In genomic region chr4:136811596-136811995, GRCm38 (mm10) we compare ENCODE assay signal across 15 mouse cellular contexts. TPM values are rescaled to one million over a fixed set of nuclear protein-coding genes. Genes with fewer than 3 reads are reported as not detected.
DNase-seq lines count a peak whose midpoint lies in the region; ATAC-seq and TF ChIP-seq lines count a peak whose summit lies in the region.
"Had no signal": no experiment of that assay in that cellular context is flagged by ENCODE, and none has a peak within 500 bp of the region (broad histone marks: within the 10 kb centered on the region; RNA-seq: fewer than 3 reads in every experiment).

No protein-coding gene starts in this region.

- peaks cover 91% of the 10 kb centered on the region for H3K4me1 ChIP-seq in forebrain, embryonic 10.5 days
- H3K4me1 ChIP-seq in forebrain, embryonic 16.5 days (replicated peaks; ENCODE audit: control insufficient read depth, insufficient read depth, low read length), result peaks cover 33% of the 10 kb centered on the region
- H3K4me1 ChIP-seq in intestine, embryonic 16.5 days (ENCODE audit: control insufficient read depth, insufficient read depth, low read length), result peaks cover 25% of the 10 kb centered on the region

- WGBS in forebrain, embryonic 10.5 days, result 13% methylated on average over 6 of the region's 6 CpGs
- 15% methylated on average over 6 of the region's 6 CpGs for whole genome bisulfite sequencing in forebrain, embryonic 16.5 days
- WGBS in intestine, embryonic 16.5 days, result 35% methylated on average over 6 of the region's 6 CpGs

- peak overlapping the region; percentile 79 for H3K27ac ChIP-seq in forebrain, embryonic 10.5 days
- H3K27ac ChIP-seq in forebrain, embryonic 16.5 days (ENCODE audit: low read length), result no peak overlapping the region
- H3K27ac ChIP-seq in layer of hippocampus, adult 2 months, result no peak overlapping the region
- no peak overlapping the region for H3K27ac ChIP-seq in intestine, embryonic 16.5 days (ENCODE audit: low read length)
- H3K27ac ChIP-seq: limb, embryonic 12.5 days; liver, embryonic 13.5 days; lung, embryonic 15.5 days had no signal

- no peak overlapping the region for H3K4me2 ChIP-seq in forebrain, embryonic 16.5 days (ENCODE audit: low read length)
- no peak overlapping the region for H3K4me2 ChIP-seq in intestine, embryonic 16.5 days (ENCODE audit: low read depth, low read length)
- H3K4me2 ChIP-seq: limb, embryonic 12.5 days; liver, embryonic 13.5 days; lung, embryonic 15.5 days had no signal

- peaks cover 12% of the 10 kb centered on the region for H3K36me3 ChIP-seq in forebrain, embryonic 10.5 days (replicated peaks)
- no peaks in the 10 kb centered on the region for H3K36me3 ChIP-seq in forebrain, embryonic 16.5 days (ENCODE audit: control insufficient read depth, insufficient read depth)
- no peaks in the 10 kb centered on the region for H3K36me3 ChIP-seq in intestine, embryonic 16.5 days (ENCODE audit: control insufficient read depth, insufficient read depth, low read length)
- H3K36me3 ChIP-seq: limb, embryonic 12.5 days; liver, embryonic 13.5 days; lung, embryonic 15.5 days had no signal

- no peaks in the 10 kb centered on the region for H3K27me3 ChIP-seq in forebrain, embryonic 10.5 days (ENCODE audit: poor library complexity, severe bottlenecking)
- no peaks in the 10 kb centered on the region for H3K27me3 ChIP-seq in forebrain, embryonic 16.5 days (replicated peaks; ENCODE audit: control insufficient read depth, insufficient read depth, low read length)
- no peaks in the 10 kb centered on the region for H3K27me3 ChIP-seq in intestine, embryonic 16.5 days (replicated peaks; ENCODE audit: control insufficient read depth, insufficient read depth, low read length)
- H3K27me3 ChIP-seq: limb, embryonic 12.5 days; liver, embryonic 13.5 days; lung, embryonic 15.5 days had no signal

- DNase-seq in forebrain, embryonic 10.5 days (ENCODE audit: extremely low spot score, low spot score), result peak; percentile 47
- DNase-seq in layer of hippocampus, adult 2 months (ENCODE audit: low spot score in 2 of 2), result no peak
- DNase-seq in layer of hippocampus, postnatal 36 days, result no peak
- DNase-seq in embryo, embryonic 9.5 days (ENCODE audit: extremely low spot score), result peak; percentile 45
- no peak for DNase-seq in right cerebral cortex, postnatal 25 days
- no peak for DNase-seq in layer of hippocampus, postnatal 14 days (ENCODE audit: low spot score in 2 of 2)
- DNase-seq: cerebellum, adult 9-10 months; gastrocnemius, postnatal 14 days; liver, embryonic 13.5 days; right cerebral cortex, adult 18-20 months; thymus, adult 2 months had no signal

- no peak for ATAC-seq in forebrain, embryonic 16.5 days
- peak; percentile 14; the same call in 1 of the 2 replicates for ATAC-seq in intestine, embryonic 16.5 days

- no peak overlapping the region for H3K9ac ChIP-seq in forebrain, embryonic 16.5 days (replicated peaks; ENCODE audit: low read depth, low read length)
- H3K9ac ChIP-seq in intestine, embryonic 16.5 days (ENCODE audit: low read depth, low read length), result no peak overlapping the region
- H3K9ac ChIP-seq: limb, embryonic 12.5 days; liver, embryonic 13.5 days; lung, embryonic 15.5 days had no signal

- peak; percentile 27; the same call in 1 of the 2 replicates for TF ChIP-seq CTCF in layer of hippocampus, adult 2 months (conservative IDR thresholded peaks at IDR 0.05)

- no peaks in the 10 kb centered on the region for H3K9me3 ChIP-seq in forebrain, embryonic 10.5 days
- H3K9me3 ChIP-seq in forebrain, embryonic 16.5 days (ENCODE audit: control insufficient read depth, low read length), result no peaks in the 10 kb centered on the region
- no peaks in the 10 kb centered on the region for H3K9me3 ChIP-seq in intestine, embryonic 16.5 days (ENCODE audit: control insufficient read depth, low read length)
- H3K9me3 ChIP-seq: limb, embryonic 12.5 days; liver, embryonic 13.5 days; lung, embryonic 15.5 days had no signal

- H3K4me3 ChIP-seq in forebrain, embryonic 10.5 days, result peak overlapping the region; percentile 28
- H3K4me3 ChIP-seq in forebrain, embryonic 16.5 days (replicated peaks; ENCODE audit: low read length), result no peak overlapping the region
- H3K4me3 ChIP-seq in layer of hippocampus, adult 2 months, result no peak overlapping the region
- no peak overlapping the region for H3K4me3 ChIP-seq in intestine, embryonic 16.5 days (ENCODE audit: low read length)
- H3K4me3 ChIP-seq: limb, embryonic 12.5 days; liver, embryonic 13.5 days; lung, embryonic 15.5 days had no signal

RNA-seq across cellular contexts. Expression of gene Ephb2, which starts 24.2 kb away (rescaled TPM):
- 9.5 and 9.7 TPM in 2 replicates for polyA plus RNA-seq in forebrain, embryonic 10.5 days (2016; fragmentation: Nextera tagmentation; extraction: Ambion mirVana)
- polyA plus RNA-seq in forebrain, embryonic 16.5 days (2015; fragmentation: Nextera tagmentation; extraction: Ambion mirVana), result 12.3 and 13.1 TPM in 2 replicates
- 10 to 100 TPM; 21.8 to 22.1 TPM for total RNA-seq in layer of hippocampus, adult 2 months (2021)
- total RNA-seq in layer of hippocampus, postnatal 36 days (2021), result 10 to 100 TPM; 24.5 to 26.2 TPM
- 3.1 and 3.5 TPM in 2 replicates for polyA plus RNA-seq in intestine, embryonic 16.5 days (2015; fragmentation: Nextera tagmentation; extraction: Ambion mirVana)
- total RNA-seq in layer of hippocampus, postnatal 14 days (2021), result 10 to 100 TPM; 40.5 to 43.9 TPM

Comparison
In these comparisons a context has a peak if more than half of its experiments do, and no peak if none do; other contexts are left out.
1. DNase-seq: peak in forebrain, embryonic 10.5 days (single experiment) and embryo, embryonic 9.5 days (single experiment); none in layer of hippocampus, adult 2 months (0 of 2), layer of hippocampus, postnatal 36 days (0 of 2), right cerebral cortex, postnatal 25 days (single experiment) and layer of hippocampus, postnatal 14 days (0 of 2).